Mouse (Mus musculus) midbrain, embryonic 15.5 days (tissue): ENCODE measurements around the gene Tab1. TPM values are rescaled to one million over a fixed set of nuclear protein-coding genes. Genes with fewer than 3 reads are reported as not detected.
"Not testable (repeated sequence)": the region's sequence is repeated elsewhere in the genome, so short reads cannot be mapped to it uniquely, and the experiment has no call there.

Source experiments
- ATAC-seq: fragments of 200-750 bp; cut with Nextera tagmentation; replicated peaks from 2 replicates; pipeline ENCODE4 v1.8.0; 2017; ENCODE audit warnings: moderate TSS enrichment
- H3K27ac ChIP-seq: fragments of 300-500 bp; sonication (generic); 2 replicates; pipeline ENCODE4 v1.5.1; 2015; ENCODE audit warnings: mild to moderate bottlenecking, inconsistent platforms
- H3K27me3 ChIP-seq: fragments of 300-500 bp; sonication (generic); replicated peaks from 2 replicates; pipeline ENCODE4 v1.6.1; 2015; ENCODE audit warnings: inconsistent platforms
- H3K36me3 ChIP-seq: fragments of 300-500 bp; sonication (generic); replicated peaks from 2 replicates; pipeline ENCODE4 v1.6.1; 2015; ENCODE audit warnings: inconsistent platforms
- H3K4me1 ChIP-seq: fragments of 300-500 bp; sonication (generic); 2 replicates; pipeline ENCODE4 v1.6.1; 2015; ENCODE audit warnings: inconsistent platforms
- H3K4me2 ChIP-seq: fragments of 300-500 bp; sonication (generic); 2 replicates; pipeline ENCODE4 v1.6.1; 2015; ENCODE audit warnings: inconsistent platforms, mild to moderate bottlenecking, moderate library complexity
- H3K4me3 ChIP-seq: fragments of 300-500 bp; sonication (generic); 2 replicates; pipeline ENCODE4 v1.5.1; 2015; ENCODE audit warnings: mild to moderate bottlenecking, inconsistent platforms
- H3K9ac ChIP-seq: fragments of 300-500 bp; sonication (generic); 2 replicates; pipeline ENCODE4 v1.6.1; 2015; ENCODE audit warnings: mild to moderate bottlenecking, inconsistent platforms
- H3K9me3 ChIP-seq: fragments of 300-500 bp; sonication (generic); 2 replicates; pipeline ENCODE4 v1.6.1; 2016; ENCODE audit warnings: inconsistent platforms
- WGBS: fragments of 180-500 bp; shearing (Covaris S2); methylation state at CpG from one replicate; pipeline ENCODE4 v1.1.7; 2015; ENCODE audit warnings: mixed read lengths; 5-methylcytosine and 5-hydroxymethylcytosine counted together
- polyA plus RNA-seq: library from polyadenylated mRNA; unstranded; fragments of >200 nt; fragmentation: Nextera tagmentation; extraction: Ambion mirVana; gene quantifications from 2 replicates; pipeline ENCODE4 v1.2.1, GENCODE M21; 2015

Gene Tab1
- polyA plus RNA-seq, 1 experiment from 2014 or later, result 43.5 TPM

DNA sequence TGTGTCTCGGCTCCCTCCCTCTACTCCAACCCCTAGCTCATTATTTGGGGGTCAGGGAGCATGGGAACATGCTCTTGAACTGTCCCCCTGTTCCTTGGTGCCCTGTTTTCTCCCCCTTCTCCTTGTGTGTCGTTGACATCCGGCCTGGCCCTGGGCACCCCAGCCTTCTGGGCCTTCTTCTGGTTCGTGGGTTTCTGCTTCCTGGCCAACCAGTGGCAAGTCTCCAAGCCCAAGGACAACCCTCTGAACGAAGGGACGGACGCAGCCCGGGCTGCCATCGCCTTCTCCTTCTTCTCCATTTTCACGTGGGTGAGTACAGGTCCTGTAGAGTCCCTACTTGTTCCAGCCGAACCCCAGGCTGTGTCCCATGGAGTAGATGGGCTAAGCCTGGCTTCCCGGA lies 21.5 kb upstream of the Tab1 start:
- no peak overlapping the region for H3K9ac ChIP-seq
- ATAC-seq, result no peak
- H3K27ac ChIP-seq, result no peak overlapping the region
- peaks cover 14% of the 10 kb centered on the region for H3K36me3 ChIP-seq
- H3K4me3 ChIP-seq, result no peak overlapping the region
- H3K27me3 ChIP-seq, result no peaks in the 10 kb centered on the region
- H3K4me1 ChIP-seq, result no peaks in the 10 kb centered on the region
- 86% methylated on average over 12 of the region's 12 CpGs for WGBS
- no peak overlapping the region for H3K4me2 ChIP-seq
- no peaks in the 10 kb centered on the region for H3K9me3 ChIP-seq

- H3K9me3 ChIP-seq, result no peaks in the 10 kb centered on the region
- no peak for ATAC-seq
- no peak overlapping the region for H3K9ac ChIP-seq
- H3K4me1 ChIP-seq, result no peaks in the 10 kb centered on the region
- peaks cover 14% of the 10 kb centered on the region for H3K36me3 ChIP-seq
- no peak overlapping the region for H3K4me3 ChIP-seq
- no peak overlapping the region for H3K4me2 ChIP-seq
- no peak overlapping the region for H3K27ac ChIP-seq
- WGBS, result 54% methylated on average over 2 of the region's 2 CpGs
- no peaks in the 10 kb centered on the region for H3K27me3 ChIP-seq
Measured at GRCm38 (mm10) chr15:80112499-80112898, 20.4 kb upstream of the Tab1 start.

DNA sequence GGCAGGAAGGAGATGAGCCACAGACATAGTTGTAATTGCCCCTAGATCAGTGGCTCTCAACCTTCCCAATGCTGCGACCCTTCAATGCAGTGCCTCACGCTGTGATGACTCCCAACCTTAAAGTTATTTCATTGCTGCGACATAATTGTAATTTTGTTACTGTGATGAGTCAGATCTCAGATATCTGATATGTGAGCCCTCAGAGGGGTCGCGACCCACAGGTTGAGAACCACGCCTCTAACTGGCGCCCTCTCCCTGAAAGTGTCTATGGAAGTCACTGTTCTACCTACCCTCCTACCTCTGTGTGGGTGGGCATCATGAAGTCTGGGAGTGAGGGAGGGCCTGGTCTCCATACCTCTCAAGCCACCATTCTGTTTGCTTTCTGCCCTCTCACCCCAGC lies 18.5 kb upstream of the Tab1 start:
- Histone ChIP-seq H3K9me3 (no peaks in the 10 kb centered on the region), H3K4me1 (no peaks in the 10 kb centered on the region), H3K27me3 (no peaks in the 10 kb centered on the region), H3K27ac (no peak overlapping the region), H3K4me3 (no peak overlapping the region), H3K4me2 (no peak overlapping the region), H3K36me3 (peaks cover 14% of the 10 kb centered on the region), H3K9ac (no peak overlapping the region)
- no peak for ATAC-seq
- 96% methylated on average over 7 of the region's 7 CpGs for WGBS

GRCm38 (mm10) chr15:80115256-80115655 lies 17.7 kb upstream of the Tab1 start:
- Histone ChIP-seq H3K27me3 (no peaks in the 10 kb centered on the region), H3K9ac (no peak overlapping the region), H3K27ac (no peak overlapping the region), H3K36me3 (peaks cover 14% of the 10 kb centered on the region), H3K9me3 (no peaks in the 10 kb centered on the region), H3K4me2 (no peak overlapping the region), H3K4me3 (no peak overlapping the region), H3K4me1 (no peaks in the 10 kb centered on the region)
- WGBS, result 63% methylated on average over 5 of the region's 5 CpGs
- ATAC-seq, result no peak

DNA sequence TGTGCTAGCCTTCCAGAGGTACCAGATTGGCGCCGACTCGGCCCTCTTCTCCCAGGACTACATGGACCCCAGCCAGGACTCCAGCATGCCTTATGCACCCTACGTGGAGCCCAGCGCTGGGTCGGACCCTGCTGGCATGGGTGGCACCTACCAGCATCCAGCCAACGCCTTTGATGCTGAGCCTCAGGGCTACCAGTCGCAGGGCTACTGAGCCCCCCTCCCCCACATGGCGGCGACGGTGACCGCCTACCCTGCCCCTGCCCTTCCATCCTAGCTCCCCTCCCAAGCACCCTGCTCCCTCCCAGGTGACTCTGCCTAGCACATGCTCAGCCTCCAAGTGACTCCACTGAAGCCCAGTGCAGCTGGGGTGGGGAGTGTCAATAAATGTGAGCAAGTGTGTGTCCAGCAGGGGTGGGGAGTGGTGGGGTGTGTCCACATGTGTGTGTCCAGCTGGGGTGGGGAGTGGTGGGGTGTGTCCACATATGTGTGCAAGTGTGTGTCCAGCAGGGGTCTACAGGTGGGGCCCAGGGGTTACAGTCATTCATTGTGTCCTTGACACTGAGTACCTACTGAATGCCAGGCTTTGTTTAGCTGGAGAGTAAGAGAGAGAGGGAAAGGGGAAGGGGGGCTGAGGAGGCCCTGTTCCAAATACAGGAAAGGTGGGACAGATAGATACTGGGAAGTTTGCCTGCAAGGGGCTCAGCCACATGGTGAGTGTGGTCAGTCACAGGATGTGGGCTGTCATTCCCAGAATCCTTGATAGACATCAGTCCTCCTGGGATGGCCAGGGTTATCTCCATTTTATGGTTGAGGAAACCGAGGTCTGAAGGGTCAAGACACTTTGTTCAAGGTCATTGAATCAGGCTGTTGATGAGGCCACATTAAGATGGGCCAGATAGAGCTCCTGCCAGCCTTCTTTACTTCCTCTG lies 16.8 kb upstream of the Tab1 start:
- Histone ChIP-seq H3K27ac (no peak overlapping the region), H3K4me2 (no peak overlapping the region), H3K27me3 (no peaks in the 10 kb centered on the region), H3K9me3 (no peaks in the 10 kb centered on the region), H3K9ac (no peak overlapping the region), H3K4me1 (no peaks in the 10 kb centered on the region), H3K36me3 (peaks cover 14% of the 10 kb centered on the region), H3K4me3 (no peak overlapping the region)
- no peak for ATAC-seq
- 70% methylated on average over 13 of the region's 13 CpGs for WGBS

DNA sequence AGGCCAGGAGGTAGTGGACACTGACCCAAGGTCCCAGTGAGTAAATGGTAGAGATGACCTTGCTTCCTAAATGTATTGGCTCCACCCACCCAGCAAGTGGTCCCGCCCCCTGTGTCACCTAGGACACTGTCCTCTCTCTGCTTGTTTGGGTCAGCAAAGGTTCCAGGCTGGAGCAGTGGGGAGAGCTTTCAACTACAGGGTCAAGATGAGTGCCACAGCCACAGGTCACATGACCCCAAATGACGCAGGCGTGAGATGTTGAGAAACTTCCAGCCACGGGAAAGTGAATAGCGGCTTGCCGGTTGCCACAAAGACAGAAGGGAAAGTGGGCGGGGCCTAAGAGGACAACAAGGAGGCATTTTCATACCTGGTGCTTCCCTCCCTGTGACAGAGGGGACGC lies 15.8 kb upstream of the Tab1 start:
- 70% methylated on average over 8 of the region's 8 CpGs for WGBS
- H3K27ac ChIP-seq, result no peak overlapping the region
- H3K4me1 ChIP-seq, result no peaks in the 10 kb centered on the region

GRCm38 (mm10) chr15:80119076-80119475 lies 13.9 kb upstream of the Tab1 start:
- no peak overlapping the region for H3K4me3 ChIP-seq
- ATAC-seq, result no peak
- no peak overlapping the region for H3K9ac ChIP-seq
- WGBS, result 87% methylated on average over 6 of the region's 6 CpGs
- H3K4me2 ChIP-seq, result no peak overlapping the region
- no peak overlapping the region for H3K27ac ChIP-seq
- no peaks in the 10 kb centered on the region for H3K27me3 ChIP-seq
- no peaks in the 10 kb centered on the region for H3K4me1 ChIP-seq
- no peaks in the 10 kb centered on the region for H3K9me3 ChIP-seq
- no peaks in the 10 kb centered on the region for H3K36me3 ChIP-seq

More for the DNA sequence above, 15.8 kb upstream of the Tab1 start:
- Histone ChIP-seq H3K4me3 (no peak overlapping the region), H3K9me3 (no peaks in the 10 kb centered on the region), H3K36me3 (peaks cover 9% of the 10 kb centered on the region; the same call in 1 of the 2 replicates), H3K27me3 (no peaks in the 10 kb centered on the region), H3K4me2 (no peak overlapping the region), H3K9ac (no peak overlapping the region)
- no peak for ATAC-seq

DNA sequence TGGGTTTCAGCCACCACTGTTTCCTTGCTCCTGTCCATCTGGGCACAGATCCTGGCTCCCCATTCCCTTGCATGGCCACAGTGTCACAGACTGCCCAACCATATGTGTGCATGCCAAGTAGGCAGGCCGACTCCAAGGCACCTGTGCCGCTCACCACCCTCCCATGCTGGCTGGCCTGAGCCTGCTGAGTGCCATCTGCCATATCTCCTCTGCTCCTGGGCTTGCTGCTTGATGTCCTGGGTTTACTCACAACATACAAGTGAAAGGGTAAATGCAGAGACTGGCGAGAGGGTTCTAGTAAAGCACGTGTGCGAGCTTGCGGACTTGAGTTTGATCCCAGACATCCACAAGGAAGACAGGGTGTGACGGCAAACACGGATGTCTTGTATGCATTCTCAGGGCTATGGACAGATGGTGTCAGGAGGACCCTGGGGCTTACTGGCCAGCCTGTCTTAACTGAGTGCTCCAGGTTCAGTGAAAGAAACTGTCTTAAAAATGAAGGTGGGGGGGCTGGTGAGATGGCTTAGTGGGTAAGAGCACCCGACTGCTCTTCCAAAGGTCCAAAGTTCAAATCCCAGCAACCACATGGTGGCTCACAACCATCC lies 11.1 kb upstream of the Tab1 start:
- Histone ChIP-seq H3K4me2 (no peak overlapping the region), H3K27me3 (no peaks in the 10 kb centered on the region), H3K9ac (no peak overlapping the region), H3K9me3 (no peaks in the 10 kb centered on the region), H3K4me3 (no peak overlapping the region), H3K27ac (no peak overlapping the region), H3K4me1 (no peaks in the 10 kb centered on the region), H3K36me3 (no peaks in the 10 kb centered on the region)
- WGBS, result 90% methylated on average over 9 of the region's 9 CpGs
- no peak for ATAC-seq

- H3K4me3 ChIP-seq, H3K27me3 ChIP-seq, H3K9me3 ChIP-seq, H3K36me3 ChIP-seq, H3K27ac ChIP-seq, H3K4me1 ChIP-seq, H3K4me2 ChIP-seq, H3K9ac ChIP-seq, ATAC-seq: not testable (repeated sequence)
- WGBS, result 93% methylated on average over 6 of the region's 6 CpGs
Measured at GRCm38 (mm10) chr15:80122431-80122830, 10.5 kb upstream of the Tab1 start.

- Histone ChIP-seq H3K4me2 (no peak overlapping the region), H3K4me3 (no peak overlapping the region), H3K36me3 (no peaks in the 10 kb centered on the region), H3K9ac (no peak overlapping the region), H3K27me3 (no peaks in the 10 kb centered on the region), H3K27ac (no peak overlapping the region), H3K9me3 (no peaks in the 10 kb centered on the region), H3K4me1 (no peaks in the 10 kb centered on the region)
- no peak for ATAC-seq
- 77% methylated on average over 4 of the region's 4 CpGs for WGBS
Measured at GRCm38 (mm10) chr15:80124651-80125050, 8.3 kb upstream of the Tab1 start.

GRCm38 (mm10) chr15:80127191-80127590 lies 5.7 kb upstream of the Tab1 start:
- WGBS, result 75% methylated on average over 1 of the region's 1 CpGs
- no peak overlapping the region for H3K4me3 ChIP-seq
- ATAC-seq, result no peak

GRCm38 (mm10) chr15:80129982-80130381 lies 2.9 kb upstream of the Tab1 start:
- Histone ChIP-seq H3K9me3 (no peaks in the 10 kb centered on the region), H3K27me3 (no peaks in the 10 kb centered on the region), H3K4me1 (peaks cover 19% of the 10 kb centered on the region), H3K4me2 (no peak overlapping the region), H3K27ac (no peak overlapping the region), H3K36me3 (no peaks in the 10 kb centered on the region), H3K9ac (no peak overlapping the region), H3K4me3 (no peak overlapping the region)
- WGBS, result 87% methylated on average over 6 of the region's 6 CpGs
- ATAC-seq, result no peak

More at GRCm38 (mm10) chr15:80127191-80127590, 5.7 kb upstream of the Tab1 start:
- no peak overlapping the region for H3K4me2 ChIP-seq
- no peaks in the 10 kb centered on the region for H3K4me1 ChIP-seq
- no peaks in the 10 kb centered on the region for H3K36me3 ChIP-seq
- H3K27me3 ChIP-seq, result no peaks in the 10 kb centered on the region
- no peak overlapping the region for H3K9ac ChIP-seq
- no peaks in the 10 kb centered on the region for H3K9me3 ChIP-seq
- H3K27ac ChIP-seq, result no peak overlapping the region

DNA sequence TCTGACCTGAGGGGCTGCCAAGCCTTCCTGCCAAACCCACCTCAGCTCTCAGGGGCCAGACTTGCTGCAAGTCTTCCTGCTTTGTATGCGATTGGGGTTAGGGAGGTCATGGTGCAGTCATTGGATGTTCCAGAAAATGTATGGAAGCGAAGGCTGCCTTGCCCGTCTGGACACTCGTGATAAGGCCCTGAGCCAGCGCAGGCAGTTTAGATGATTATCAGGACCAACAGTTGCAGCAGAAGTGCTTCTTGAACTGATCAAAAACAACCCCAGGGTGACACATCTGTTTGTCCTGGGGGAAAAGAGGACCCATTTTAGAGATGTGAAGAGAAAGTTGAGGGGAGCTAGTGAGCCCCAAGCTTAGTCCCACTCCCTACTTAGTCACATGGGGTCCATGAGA lies 2.2 kb upstream of the Tab1 start:
- ATAC-seq, result no peak
- Histone ChIP-seq H3K4me3 (no peak overlapping the region), H3K4me2 (no peak overlapping the region), H3K27me3 (no peaks in the 10 kb centered on the region), H3K36me3 (no peaks in the 10 kb centered on the region), H3K9me3 (no peaks in the 10 kb centered on the region), H3K9ac (no peak overlapping the region), H3K4me1 (peaks cover 23% of the 10 kb centered on the region), H3K27ac (no peak overlapping the region)
- 82% methylated on average over 5 of the region's 5 CpGs for WGBS
